Mouse (Mus musculus) cerebellum, adult 18-20 months (tissue): ENCODE measurements at regions not wholly inside any gene's neighbourhood (a gene's known extent, or its start where the extent isn't known, plus 50 kb on each side); places are given as distances from the start of the nearest gene placed in this dataset.
A peak's percentile ranks its signal among the peaks of the same experiment; 100 is the strongest.
"Not testable (repeated sequence)": the region's sequence is repeated elsewhere in the genome, so short reads cannot be mapped to it uniquely, and the experiment has no call there.

Experiments used
- DNase-seq, 2 experiments: peaks; one replicate each; pipeline ENCODE4 v3.0.0; 2021

DNA sequence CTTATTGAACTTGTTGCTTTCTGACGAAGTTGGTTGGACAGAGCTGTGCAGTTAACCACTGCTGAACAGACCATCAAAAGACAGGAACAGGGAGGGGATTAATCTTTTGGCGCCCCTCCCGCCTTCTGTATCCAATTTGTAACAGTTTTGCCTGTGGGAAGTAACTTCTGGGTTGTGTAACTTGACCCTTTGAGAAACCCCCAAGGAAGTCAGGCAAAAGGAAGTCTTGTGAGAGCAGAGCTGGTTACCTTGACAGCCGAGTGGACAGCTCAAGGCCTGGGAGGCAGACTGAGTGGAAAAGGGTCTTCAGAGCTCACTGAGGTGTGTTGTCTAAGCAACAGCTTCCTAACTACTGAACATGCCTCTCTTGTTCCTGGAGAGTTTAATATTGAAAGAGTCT lies 75.8 kb upstream of the Hao2 start:
- DNase-seq: no peak

DNA sequence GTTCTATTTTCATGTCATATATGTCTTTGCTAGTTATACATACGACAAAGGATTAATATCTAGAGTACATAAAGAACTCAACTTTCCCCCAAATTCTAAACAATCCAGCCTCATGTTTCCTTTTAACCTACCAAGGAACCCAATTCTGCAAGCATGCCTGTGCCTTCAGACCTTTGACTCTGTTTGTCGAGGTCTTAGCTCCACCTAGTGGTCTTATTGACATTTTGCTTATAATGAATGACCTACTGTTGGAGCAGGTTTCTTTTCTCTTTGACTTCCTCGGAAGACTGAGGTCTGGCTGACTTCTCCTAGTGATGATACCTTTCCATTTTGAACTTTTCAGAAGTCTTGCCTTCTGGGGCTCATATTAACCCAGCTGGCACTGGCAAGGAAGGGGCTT lies 82.7 kb upstream of the Hao2 start:
- DNase-seq: peak; percentile 2 to 4

DNA sequence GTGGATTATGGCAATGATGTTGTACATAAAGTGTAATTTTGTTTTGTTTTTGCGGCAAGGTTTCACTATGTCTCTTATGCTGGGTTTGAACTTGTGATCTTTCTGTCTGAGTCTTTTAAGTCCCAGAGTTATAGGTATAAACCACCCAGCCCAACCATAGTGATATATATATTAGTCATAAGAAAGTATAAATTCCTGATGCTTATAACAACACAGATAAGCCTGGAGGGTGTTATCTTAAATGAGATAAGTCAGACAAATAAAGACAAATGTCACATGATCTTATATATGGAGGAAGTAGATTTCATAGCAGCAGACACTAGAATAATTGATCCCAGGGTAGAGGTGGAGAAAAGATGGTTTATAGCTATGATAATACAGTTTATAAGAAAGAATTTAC lies 89.7 kb upstream of the Hao2 start:
- DNase-seq: no peak

DNA sequence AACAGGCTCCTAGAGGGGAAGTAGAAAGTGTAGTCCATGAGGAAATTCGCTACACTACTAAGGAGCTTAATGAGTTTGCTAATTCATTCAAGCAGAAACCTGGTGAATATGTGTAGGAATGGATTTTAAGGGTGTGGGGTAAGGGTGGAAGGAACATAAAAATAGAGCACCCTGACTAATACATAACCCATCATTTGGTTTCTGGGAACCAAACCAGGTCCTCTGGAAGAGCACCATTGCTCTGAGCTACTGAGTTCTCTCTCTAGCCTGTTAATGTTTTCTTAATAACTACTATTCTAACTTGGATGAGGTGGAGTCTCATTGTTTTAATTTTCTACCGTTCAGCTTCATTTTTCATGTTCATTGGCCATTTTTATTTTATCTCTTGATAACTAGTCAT lies 94.2 kb upstream of the Hao2 start:
- DNase-seq: not testable (repeated sequence)

DNA sequence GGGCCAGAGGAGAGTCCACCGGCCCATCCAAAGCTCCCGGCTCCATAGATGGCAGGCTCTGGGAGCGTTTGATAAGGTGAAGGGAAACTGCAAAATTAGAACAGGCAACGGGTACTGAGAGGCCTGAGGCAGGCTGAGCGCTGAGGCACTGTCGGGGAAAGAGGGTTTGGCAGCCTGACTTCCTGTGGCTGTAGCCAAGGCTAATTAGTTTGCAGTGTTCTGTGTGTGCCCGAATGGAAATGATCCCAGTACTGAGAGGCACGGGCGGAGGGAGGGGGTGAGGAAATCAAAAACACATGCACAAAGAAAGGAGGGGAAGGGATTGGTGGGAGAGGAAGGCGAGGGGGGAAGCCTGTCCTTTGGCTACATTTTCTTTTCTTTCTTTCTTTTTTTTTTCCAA lies 97.8 kb upstream of the Hao2 start:
- peak in 1 of 2 experiments; percentile 15 for DNase-seq

DNA sequence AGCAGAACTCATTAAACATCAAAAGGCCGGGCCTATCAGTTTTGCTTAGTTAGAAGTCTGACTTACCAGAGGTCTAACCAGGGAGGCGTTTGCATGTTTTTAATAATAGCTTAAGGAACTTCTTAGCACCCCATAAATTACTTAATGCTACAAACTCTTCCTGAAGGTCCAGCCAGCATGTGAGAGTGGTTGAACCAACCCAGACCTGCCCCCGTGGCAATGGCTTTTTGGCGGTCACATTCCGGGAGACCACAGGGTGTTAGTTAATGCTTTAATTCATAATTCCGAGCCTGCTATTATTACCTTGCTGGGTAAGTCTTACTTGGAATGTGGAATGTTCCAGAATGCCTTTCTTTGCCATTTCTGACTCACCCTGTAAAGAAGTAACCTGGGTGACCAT lies 98.2 kb upstream of the Hao2 start:
- no peak for DNase-seq

DNA sequence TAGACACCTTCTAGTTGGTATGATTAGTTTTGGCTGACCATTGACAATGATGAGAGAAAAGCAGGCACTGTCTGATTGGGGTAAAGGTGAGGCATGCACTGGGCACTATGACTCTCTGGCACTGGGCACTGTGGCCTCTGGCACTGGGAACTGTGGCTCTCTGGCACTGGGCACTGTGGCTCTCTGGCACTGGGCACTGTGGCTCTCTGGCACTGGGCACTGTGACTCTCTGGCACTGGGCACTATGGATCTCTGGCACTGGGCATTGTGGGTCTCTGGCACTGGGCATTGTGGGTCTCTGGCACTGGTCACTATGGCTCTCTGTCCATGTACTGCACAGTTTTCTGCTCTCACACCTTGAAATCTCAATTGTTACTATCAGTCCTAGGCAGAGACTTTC lies 101.0 kb upstream of the Hao2 start:
- no peak for DNase-seq

DNA sequence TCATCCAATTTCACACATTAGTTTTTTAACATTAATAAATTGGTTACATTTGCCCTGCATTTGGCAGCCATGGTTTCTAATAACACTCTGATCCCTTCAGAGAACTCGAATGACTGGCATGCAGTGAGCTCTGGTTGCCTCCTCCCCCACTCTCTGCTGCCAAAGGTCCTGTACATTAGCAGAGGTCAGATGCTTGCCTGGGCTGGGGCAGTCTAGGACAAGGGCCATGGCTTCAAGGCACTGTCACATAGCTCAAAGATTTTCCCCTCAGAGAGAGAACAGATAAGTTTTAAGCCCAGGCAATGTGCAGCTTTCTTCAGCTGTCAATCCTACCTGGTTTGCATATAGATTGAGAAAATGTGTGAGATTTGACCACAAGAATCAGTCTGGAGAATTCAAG lies 110.2 kb upstream of the Wars2 start:
- DNase-seq: no peak

DNA sequence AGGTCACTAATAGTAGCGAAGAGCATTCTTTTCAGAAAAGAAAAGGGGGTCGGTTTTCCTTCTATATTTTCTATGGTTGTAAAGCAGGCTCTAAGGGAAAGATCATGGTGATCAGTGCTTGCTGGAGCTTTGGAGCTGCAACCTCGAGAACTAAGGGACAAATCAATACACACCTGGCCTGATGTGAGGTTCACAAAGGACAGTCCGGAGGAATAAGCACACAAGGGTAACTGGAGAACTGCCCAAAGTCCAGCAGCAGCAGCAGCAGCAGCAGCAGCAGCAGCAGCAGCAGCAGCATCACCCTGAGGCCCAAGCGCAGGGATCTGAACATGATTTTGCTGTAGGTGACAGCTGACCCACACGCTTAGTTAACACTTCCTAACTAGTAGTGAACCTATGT lies 94.7 kb upstream of the Wars2 start:
- no peak for DNase-seq

DNA sequence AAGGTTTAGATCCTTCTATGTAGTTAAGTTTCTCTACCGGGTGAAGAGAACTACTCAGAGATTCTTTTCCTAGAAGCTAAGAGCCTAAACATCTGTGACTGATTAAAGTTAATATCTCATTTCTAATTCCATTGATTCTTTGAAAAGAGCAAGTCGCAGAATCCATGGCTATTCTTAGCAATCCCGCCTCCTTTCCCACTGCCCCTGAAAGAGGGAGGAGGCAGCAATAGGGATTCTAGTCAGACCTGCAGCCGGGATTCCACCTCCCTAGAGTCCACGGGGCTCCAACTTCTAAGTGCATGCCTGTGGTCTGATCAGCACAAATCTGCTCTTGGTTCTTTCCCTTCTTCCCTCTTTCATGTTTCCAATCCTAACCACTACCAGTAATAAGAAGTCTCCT lies 93.7 kb upstream of the Wars2 start:
- DNase-seq: no peak

DNA sequence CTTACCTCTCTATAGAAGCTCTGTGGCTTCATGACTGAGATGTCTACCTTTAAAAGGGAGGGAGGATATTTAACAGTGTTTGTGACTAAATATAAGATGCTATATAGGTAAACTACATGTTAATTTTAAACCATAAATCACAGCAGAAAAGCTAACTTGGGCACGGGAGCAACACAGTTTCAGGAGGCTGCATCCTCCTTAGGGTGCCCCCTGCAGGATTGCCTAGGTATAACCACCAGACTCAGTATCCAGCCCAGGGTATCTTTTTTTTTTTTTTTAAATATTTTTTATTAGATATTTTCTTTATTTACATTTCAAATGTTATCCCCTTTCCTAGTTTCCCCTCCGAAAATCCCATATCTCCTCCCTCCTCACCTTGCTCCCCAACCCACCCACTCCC lies 91.6 kb upstream of the Wars2 start:
- DNase-seq: peak in 1 of 2 experiments; percentile 2

DNA sequence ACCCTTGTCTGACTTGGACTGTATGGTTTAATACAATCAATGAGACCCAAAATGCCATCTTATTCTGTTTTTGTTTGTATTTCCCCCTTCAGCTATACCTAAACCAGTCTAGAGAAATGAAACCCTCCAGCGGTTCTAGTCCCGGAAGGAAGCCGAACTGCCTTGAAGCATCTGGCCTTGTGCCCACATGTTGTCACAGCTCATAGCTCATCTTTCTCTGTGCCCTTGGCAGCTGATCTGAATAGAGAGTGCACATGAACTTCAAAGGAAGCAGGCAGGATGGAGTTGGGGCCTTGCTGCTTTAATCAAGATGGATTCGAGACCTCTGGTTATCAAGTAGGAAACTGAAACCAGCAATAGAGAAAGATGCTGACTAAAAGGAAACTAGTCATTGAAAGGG lies 88.7 kb upstream of the Wars2 start:
- no peak for DNase-seq

DNA sequence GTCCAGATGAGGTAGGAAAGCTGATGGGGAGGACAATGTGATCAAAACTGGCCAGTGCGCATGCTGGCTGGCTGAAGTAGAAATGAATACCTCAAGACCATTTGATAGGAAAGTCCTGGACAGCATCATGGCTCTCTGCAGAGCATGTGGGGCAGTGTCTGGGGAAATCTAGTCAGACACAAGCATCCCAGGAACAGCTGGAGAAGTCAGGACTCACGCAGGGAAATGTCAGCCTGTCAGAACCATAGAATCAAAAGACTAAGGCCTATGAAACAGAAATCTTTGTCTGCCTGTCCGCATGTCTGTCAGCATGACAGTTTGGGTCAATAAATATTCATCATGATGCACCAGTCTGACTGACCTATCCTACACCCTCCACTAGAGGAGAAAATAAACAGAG lies 73.7 kb upstream of the Wars2 start:
- no peak for DNase-seq
